Mouse (Mus musculus) liver, postnatal 0 days (tissue): ENCODE results near the gene A030014E15Rik. TPM values are rescaled to one million over a fixed set of nuclear protein-coding genes. Genes with fewer than 3 reads are reported as not detected.
A peak's percentile ranks its signal among the peaks of the same experiment; 100 is the strongest.

Source experiments
- ATAC-seq: fragments of 200-750 bp; cut with Nextera tagmentation; 2 replicates; pipeline ENCODE4 v1.8.0; 2017; ENCODE audit warnings: mild to moderate bottlenecking, moderate library complexity
- DNase-seq: peaks from one replicate; pipeline ENCODE4 v3.0.0-alpha.2; 2016
- H3K27ac ChIP-seq: fragments of 300-500 bp; sonication (generic); 2 replicates; pipeline ENCODE4 v1.5.1; 2014; ENCODE audit warnings: antibody characterized with exemption, moderate library complexity, mild to moderate bottlenecking, low read depth
- H3K27me3 ChIP-seq: fragments of 300-500 bp; sonication (generic); 2 replicates; pipeline ENCODE4 v1.6.1; 2014; ENCODE audit warnings: low read length, control low read depth, mixed read lengths; ENCODE audit not compliant: insufficient read depth
- H3K36me3 ChIP-seq: fragments of 300-500 bp; sonication (generic); replicated peaks from 2 replicates; pipeline ENCODE4 v1.6.1; 2014; ENCODE audit warnings: mild to moderate bottlenecking, control low read depth, low read length, moderate library complexity, mixed read lengths; ENCODE audit not compliant: insufficient read depth
- H3K4me1 ChIP-seq: fragments of 300-500 bp; sonication (generic); 2 replicates; pipeline ENCODE4 v1.6.1; 2014; ENCODE audit warnings: antibody characterized with exemption, mild to moderate bottlenecking, control low read depth; ENCODE audit not compliant: insufficient read depth
- H3K4me2 ChIP-seq: fragments of 300-500 bp; sonication (generic); 2 replicates; pipeline ENCODE4 v1.6.1; 2014; ENCODE audit warnings: low read depth, mild to moderate bottlenecking, low read length, moderate library complexity, mixed read lengths
- H3K4me3 ChIP-seq: fragments of 300-500 bp; sonication (generic); 2 replicates; pipeline ENCODE4 v1.5.1; 2014; ENCODE audit warnings: low read depth, low read length
- H3K9ac ChIP-seq: fragments of 300-500 bp; sonication (generic); replicated peaks from 2 replicates; pipeline ENCODE4 v1.6.1; 2014; ENCODE audit warnings: mild to moderate bottlenecking, moderate library complexity
- H3K9me3 ChIP-seq: fragments of 300-500 bp; sonication (generic); 2 replicates; pipeline ENCODE4 v1.6.1; 2016; ENCODE audit warnings: mild to moderate bottlenecking, control low read depth, low read length, mixed read lengths
- CTCF ChIP-seq: sonication (generic); IDR thresholded peaks from 2 replicates; pipeline ENCODE4 v1.5.1; 2016; ENCODE audit warnings: antibody characterized with exemption, low read depth
- EP300 ChIP-seq: IDR thresholded peaks from 2 replicates; pipeline ENCODE4 v1.6.1; 2016; ENCODE audit warnings: antibody characterized with exemption, low read depth, mild to moderate bottlenecking
- WGBS: fragments of 180-500 bp; shearing (Covaris S2); extraction: QIAGEN DNeasy Blood & Tissue Kit; methylation state at CpG from one replicate; pipeline ENCODE4 v1.1.7; 2014; ENCODE audit not compliant: insufficient replicate concordance; 5-methylcytosine and 5-hydroxymethylcytosine counted together
- polyA plus RNA-seq: library from polyadenylated mRNA; unstranded; fragments of >200 nt; fragmentation: Nextera tagmentation; extraction: Ambion mirVana; gene quantifications from 2 replicates; pipeline ENCODE4 v1.2.1, GENCODE M21; 2015

Gene A030014E15Rik
- polyA plus RNA-seq, 1 experiment from 2014 or later: not detected

DNA sequence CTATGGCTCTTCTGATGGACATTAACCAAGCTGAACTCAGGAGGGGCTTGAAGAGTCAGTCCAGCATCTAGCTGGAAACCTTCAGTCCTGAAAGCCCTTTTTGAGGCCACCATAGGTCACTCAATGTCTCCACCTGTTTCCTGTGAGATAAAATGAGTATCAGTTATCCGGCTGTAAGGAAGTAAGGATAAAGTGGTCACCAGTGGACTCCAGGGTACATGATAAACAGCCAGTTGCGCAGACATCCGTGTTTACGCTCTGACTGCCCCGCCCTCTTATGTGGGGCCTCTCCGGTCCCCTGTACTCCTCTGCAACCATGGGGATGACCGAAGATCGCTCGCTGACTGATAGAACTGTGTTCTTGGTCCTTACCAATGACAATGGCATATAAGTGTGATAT is 49.6 kb downstream of the A030014E15Rik start:
- TF ChIP-seq CTCF (no peak), EP300 (peak; percentile 62)
- H3K9ac ChIP-seq: no peak overlapping the region
- no peak overlapping the region for H3K4me2 ChIP-seq
- no peaks in the 10 kb centered on the region for H3K4me1 ChIP-seq
- H3K36me3 ChIP-seq: no peaks in the 10 kb centered on the region
- H3K27me3 ChIP-seq: no peaks in the 10 kb centered on the region
- ATAC-seq (peak; percentile 68), DNase-seq (no peak)
- no peaks in the 10 kb centered on the region for H3K9me3 ChIP-seq
- H3K27ac ChIP-seq: no peak overlapping the region
- WGBS: 36% methylated on average over 9 of the region's 9 CpGs
- no peak overlapping the region for H3K4me3 ChIP-seq

Other genes starting within 250 kb of the A030014E15Rik start
- 125 and 130 TPM in 2 replicates for gene Mff, start 200.0 kb upstream of the A030014E15Rik start, polyA plus RNA-seq
- not detected in 2 replicates for gene Tm4sf20, start 156.5 kb upstream of the A030014E15Rik start, polyA plus RNA-seq
- gene Gm47791, start 153.7 kb upstream of the A030014E15Rik start, polyA plus RNA-seq: not detected in 2 replicates
- gene Agfg1, start 85.4 kb upstream of the A030014E15Rik start, polyA plus RNA-seq: 12.2 and 14.2 TPM in 2 replicates
- gene A030005L19Rik, start 11.6 kb upstream of the A030014E15Rik start, polyA plus RNA-seq: not detected in 2 replicates
- gene Gm6217, start 6.5 kb downstream of the A030014E15Rik start, polyA plus RNA-seq: not detected in 2 replicates
- gene A030003K21Rik, start 18.5 kb downstream of the A030014E15Rik start, polyA plus RNA-seq: not detected in 2 replicates
- gene Gm7544, start 31.1 kb downstream of the A030014E15Rik start, polyA plus RNA-seq: not detected in 2 replicates
- not detected in 2 replicates for gene Gm47955, start 35.4 kb downstream of the A030014E15Rik start, polyA plus RNA-seq
- not detected in 2 replicates for gene Gm47959, start 75.6 kb downstream of the A030014E15Rik start, polyA plus RNA-seq
- gene Slc19a3, start 113.5 kb downstream of the A030014E15Rik start, polyA plus RNA-seq: not detected in 2 replicates
- not detected in 2 replicates for gene Krtap28-10, start 117.6 kb downstream of the A030014E15Rik start, polyA plus RNA-seq
- gene Gm47969, start 120.0 kb downstream of the A030014E15Rik start, polyA plus RNA-seq: not detected in 2 replicates
- not detected in 2 replicates for gene A030005K14Rik, start 134.5 kb downstream of the A030014E15Rik start, polyA plus RNA-seq
- gene Krtap28-13, start 136.0 kb downstream of the A030014E15Rik start, polyA plus RNA-seq: not detected in 2 replicates
- not detected in 2 replicates for gene Ccl20, start 191.8 kb downstream of the A030014E15Rik start, polyA plus RNA-seq
- not detected in 2 replicates for gene Daw1, start 234.8 kb downstream of the A030014E15Rik start, polyA plus RNA-seq